Mouse (Mus musculus): Measurements from ENCODE around the gene Ebf1. TPM values are rescaled to one million over a fixed set of nuclear protein-coding genes. Genes with fewer than 3 reads are reported as not detected.

Gene Ebf1
- polyA plus RNA-seq, 1 experiment = not detected

GRCm38 (mm10) chr11:44900496-44900895, 283.4 kb downstream of the Ebf1 start:
- WGBS = 26% methylated on average over 7 of the region's 7 CpGs
- H3K4me1 ChIP-seq (ENCODE audit: control insufficient read depth, insufficient read depth, low read length) = no peaks in the 10 kb centered on the region

GRCm38 (mm10) chr11:44901715-44902114, 284.6 kb downstream of the Ebf1 start:
- H3K4me1 ChIP-seq (ENCODE audit: control insufficient read depth, insufficient read depth, low read length) = no peaks in the 10 kb centered on the region
- WGBS = 95% methylated on average over 2 of the region's 2 CpGs
- H3K27ac ChIP-seq (ENCODE audit: insufficient read depth, low read depth, low read length) = no peak overlapping the region
- TF ChIP-seq CTCF (IDR thresholded peaks at IDR 0.05; ENCODE audit: insufficient read depth, low read depth, low read length) (no peak), POLR2A (IDR thresholded peaks at IDR 0.05; ENCODE audit: insufficient read depth, low read depth, low read length) (no peak)
- no peak overlapping the region for H3K4me3 ChIP-seq (ENCODE audit: insufficient read depth, low read depth, low read length)

More at GRCm38 (mm10) chr11:44900496-44900895, 283.4 kb downstream of the Ebf1 start:
- no peak for TF ChIP-seq CTCF (IDR thresholded peaks at IDR 0.05; ENCODE audit: insufficient read depth, low read depth, low read length)
- TF ChIP-seq POLR2A (IDR thresholded peaks at IDR 0.05; ENCODE audit: insufficient read depth, low read depth, low read length) = no peak
- Histone ChIP-seq H3K4me3 (ENCODE audit: insufficient read depth, low read depth, low read length) (no peak overlapping the region), H3K27ac (ENCODE audit: insufficient read depth, low read depth, low read length) (no peak overlapping the region)

GRCm38 (mm10) chr11:44902165-44902564, 285.0 kb downstream of the Ebf1 start:
- Histone ChIP-seq H3K4me3 (ENCODE audit: insufficient read depth, low read depth, low read length) (no peak overlapping the region), H3K4me1 (ENCODE audit: control insufficient read depth, insufficient read depth, low read length) (no peaks in the 10 kb centered on the region), H3K27ac (ENCODE audit: insufficient read depth, low read depth, low read length) (no peak overlapping the region)
- 66% methylated on average over 6 of the region's 6 CpGs for WGBS
- TF ChIP-seq CTCF (IDR thresholded peaks at IDR 0.05; ENCODE audit: insufficient read depth, low read depth, low read length) (no peak), POLR2A (IDR thresholded peaks at IDR 0.05; ENCODE audit: insufficient read depth, low read depth, low read length) (no peak)

GRCm38 (mm10) chr11:44904121-44904520, 287.0 kb downstream of the Ebf1 start:
- H3K27ac ChIP-seq (ENCODE audit: insufficient read depth, low read depth, low read length) = no peak overlapping the region
- no peak overlapping the region for H3K4me3 ChIP-seq (ENCODE audit: insufficient read depth, low read depth, low read length)
- 74% methylated on average over 9 of the region's 9 CpGs for WGBS
- no peaks in the 10 kb centered on the region for H3K4me1 ChIP-seq (ENCODE audit: control insufficient read depth, insufficient read depth, low read length)
- no peak for TF ChIP-seq POLR2A (IDR thresholded peaks at IDR 0.05; ENCODE audit: insufficient read depth, low read depth, low read length)

- Histone ChIP-seq H3K27ac (ENCODE audit: insufficient read depth, low read depth, low read length) (no peak overlapping the region), H3K4me1 (ENCODE audit: control insufficient read depth, insufficient read depth, low read length) (no peaks in the 10 kb centered on the region), H3K4me3 (ENCODE audit: insufficient read depth, low read depth, low read length) (no peak overlapping the region)
- WGBS = 38% methylated on average over 5 of the region's 5 CpGs
- no peak for TF ChIP-seq POLR2A (IDR thresholded peaks at IDR 0.05; ENCODE audit: insufficient read depth, low read depth, low read length)
- no peak for TF ChIP-seq CTCF (IDR thresholded peaks at IDR 0.05; ENCODE audit: insufficient read depth, low read depth, low read length)
Measured at GRCm38 (mm10) chr11:44906456-44906855, 289.3 kb downstream of the Ebf1 start.

- TF ChIP-seq CTCF (IDR thresholded peaks at IDR 0.05; ENCODE audit: insufficient read depth, low read depth, low read length) (no peak), POLR2A (IDR thresholded peaks at IDR 0.05; ENCODE audit: insufficient read depth, low read depth, low read length) (no peak)
- 70% methylated on average over 1 of the region's 1 CpGs for WGBS
- no peak overlapping the region for H3K27ac ChIP-seq (ENCODE audit: insufficient read depth, low read depth, low read length)
- no peak overlapping the region for H3K4me3 ChIP-seq (ENCODE audit: insufficient read depth, low read depth, low read length)
- no peaks in the 10 kb centered on the region for H3K4me1 ChIP-seq (ENCODE audit: control insufficient read depth, insufficient read depth, low read length)
Measured at GRCm38 (mm10) chr11:44911765-44912164, 294.6 kb downstream of the Ebf1 start.

- 91% methylated on average over 5 of the region's 5 CpGs for WGBS
Measured at GRCm38 (mm10) chr11:44913806-44914205, 296.7 kb downstream of the Ebf1 start.

GRCm38 (mm10) chr11:44917059-44917458, 299.9 kb downstream of the Ebf1 start:
- WGBS = 88% methylated on average over 8 of the region's 8 CpGs
- TF ChIP-seq CTCF (IDR thresholded peaks at IDR 0.05; ENCODE audit: insufficient read depth, low read depth, low read length) (no peak), POLR2A (IDR thresholded peaks at IDR 0.05; ENCODE audit: insufficient read depth, low read depth, low read length) (no peak)

More at GRCm38 (mm10) chr11:44913806-44914205, 296.7 kb downstream of the Ebf1 start:
- Histone ChIP-seq H3K27ac (ENCODE audit: insufficient read depth, low read depth, low read length) (no peak overlapping the region), H3K4me1 (ENCODE audit: control insufficient read depth, insufficient read depth, low read length) (no peaks in the 10 kb centered on the region), H3K4me3 (ENCODE audit: insufficient read depth, low read depth, low read length) (no peak overlapping the region)
- TF ChIP-seq POLR2A (IDR thresholded peaks at IDR 0.05; ENCODE audit: insufficient read depth, low read depth, low read length) (no peak), CTCF (IDR thresholded peaks at IDR 0.05; ENCODE audit: insufficient read depth, low read depth, low read length) (no peak)

GRCm38 (mm10) chr11:44923138-44923537, 306.0 kb downstream of the Ebf1 start:
- TF ChIP-seq CTCF (IDR thresholded peaks at IDR 0.05; ENCODE audit: insufficient read depth, low read depth, low read length) (no peak), POLR2A (IDR thresholded peaks at IDR 0.05; ENCODE audit: insufficient read depth, low read depth, low read length) (no peak)
- no peak overlapping the region for H3K27ac ChIP-seq (ENCODE audit: insufficient read depth, low read depth, low read length)
- WGBS = 85% methylated on average over 3 of the region's 3 CpGs
- no peak overlapping the region for H3K4me3 ChIP-seq (ENCODE audit: insufficient read depth, low read depth, low read length)
- H3K4me1 ChIP-seq (ENCODE audit: control insufficient read depth, insufficient read depth, low read length) = no peaks in the 10 kb centered on the region

More at GRCm38 (mm10) chr11:44917059-44917458, 299.9 kb downstream of the Ebf1 start:
- no peaks in the 10 kb centered on the region for H3K4me1 ChIP-seq (ENCODE audit: control insufficient read depth, insufficient read depth, low read length)
- H3K4me3 ChIP-seq (ENCODE audit: insufficient read depth, low read depth, low read length) = no peak overlapping the region
- H3K27ac ChIP-seq (ENCODE audit: insufficient read depth, low read depth, low read length) = no peak overlapping the region

All from olfactory bulb, adult 2 months (tissue).